Mouse (Mus musculus): ENCODE results near the gene Nostrin. TPM values are rescaled to one million over a fixed set of nuclear protein-coding genes. Genes with fewer than 3 reads are reported as not detected.
A peak's percentile ranks its signal among the peaks of the same experiment; 100 is the strongest.

Nostrin gene
- polyA plus RNA-seq, 1 experiment from 2014 or later, result 19.5 TPM

DNA sequence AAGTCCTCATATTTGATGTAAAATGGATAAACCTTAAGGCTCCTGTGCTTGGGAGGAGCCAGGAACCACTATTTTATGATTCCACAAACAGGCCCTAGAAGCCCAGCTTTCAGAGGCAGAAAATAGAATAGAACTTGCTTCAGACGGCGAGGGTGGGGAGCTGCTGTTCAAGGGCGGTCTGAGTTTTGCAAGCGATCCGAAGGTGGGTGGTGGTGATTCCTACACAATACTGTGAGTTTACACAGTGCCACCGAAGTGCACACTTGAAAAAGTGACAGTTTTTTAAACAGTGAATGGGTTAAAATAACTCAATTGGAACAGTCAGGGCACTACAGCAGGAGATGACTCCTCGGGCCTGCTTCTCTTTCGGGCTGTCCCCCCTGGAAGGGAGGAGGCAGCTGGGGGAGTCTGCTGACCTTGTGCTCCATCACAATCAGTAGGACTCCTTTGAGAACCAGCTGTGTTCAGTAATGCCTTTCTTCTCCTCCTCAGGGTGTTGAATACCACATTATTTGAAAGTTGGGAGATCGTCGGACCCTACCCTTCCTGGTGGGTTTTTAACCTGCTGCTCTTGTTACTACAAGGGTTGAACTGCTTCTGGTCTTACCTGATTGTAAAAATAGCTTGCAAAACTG is 31.0 kb upstream of the Nostrin start:
- no peak overlapping the region for H3K4me2 ChIP-seq (ENCODE audit: low read depth, low read length)
- no peak overlapping the region for H3K9ac ChIP-seq (ENCODE audit: low read length)
- H3K4me1 ChIP-seq (replicated peaks; ENCODE audit: control insufficient read depth, insufficient read depth, low read length), result peaks cover 2% of the 10 kb centered on the region
- no peaks in the 10 kb centered on the region for H3K36me3 ChIP-seq (ENCODE audit: control insufficient read depth, insufficient read depth, low read length)
- no peaks in the 10 kb centered on the region for H3K27me3 ChIP-seq (ENCODE audit: control insufficient read depth, insufficient read depth, low read depth, low read length)
- H3K9me3 ChIP-seq (ENCODE audit: control insufficient read depth, low read length), result no peaks in the 10 kb centered on the region
- WGBS, result 41% methylated on average over 10 of the region's 10 CpGs
- no peak; the same call in 1 of the 2 replicates for ATAC-seq (ENCODE audit: low read depth)
- H3K27ac ChIP-seq (ENCODE audit: low read length), result no peak overlapping the region
- no peak overlapping the region for H3K4me3 ChIP-seq (ENCODE audit: low read length)

GRCm38 (mm10) chr2:69109246-69109645 is 26.4 kb upstream of the Nostrin start:
- no peaks in the 10 kb centered on the region for H3K36me3 ChIP-seq (ENCODE audit: control insufficient read depth, insufficient read depth, low read length)
- 56% methylated on average over 5 of the region's 5 CpGs for WGBS
- no peak overlapping the region for H3K4me2 ChIP-seq (ENCODE audit: low read depth, low read length)
- no peak overlapping the region for H3K27ac ChIP-seq (ENCODE audit: low read length)
- H3K9me3 ChIP-seq (ENCODE audit: control insufficient read depth, low read length), result no peaks in the 10 kb centered on the region
- no peak overlapping the region for H3K4me3 ChIP-seq (ENCODE audit: low read length)
- H3K9ac ChIP-seq (ENCODE audit: low read length), result no peak overlapping the region
- ATAC-seq (ENCODE audit: low read depth), result no peak
- H3K27me3 ChIP-seq (ENCODE audit: control insufficient read depth, insufficient read depth, low read depth, low read length), result no peaks in the 10 kb centered on the region
- peaks cover 5% of the 10 kb centered on the region for H3K4me1 ChIP-seq (replicated peaks; ENCODE audit: control insufficient read depth, insufficient read depth, low read length)

GRCm38 (mm10) chr2:69109710-69110109 is 25.9 kb upstream of the Nostrin start:
- Histone ChIP-seq H3K27me3 (ENCODE audit: control insufficient read depth, insufficient read depth, low read depth, low read length) (no peaks in the 10 kb centered on the region), H3K9me3 (ENCODE audit: control insufficient read depth, low read length) (no peaks in the 10 kb centered on the region), H3K27ac (ENCODE audit: low read length) (no peak overlapping the region), H3K9ac (ENCODE audit: low read length) (no peak overlapping the region), H3K36me3 (ENCODE audit: control insufficient read depth, insufficient read depth, low read length) (no peaks in the 10 kb centered on the region), H3K4me2 (ENCODE audit: low read depth, low read length) (no peak overlapping the region), H3K4me1 (replicated peaks; ENCODE audit: control insufficient read depth, insufficient read depth, low read length) (peaks cover 5% of the 10 kb centered on the region), H3K4me3 (ENCODE audit: low read length) (no peak overlapping the region)
- 46% methylated on average over 7 of the region's 7 CpGs for WGBS
- ATAC-seq (ENCODE audit: low read depth), result peak; percentile 42; the same call in 1 of the 2 replicates

DNA sequence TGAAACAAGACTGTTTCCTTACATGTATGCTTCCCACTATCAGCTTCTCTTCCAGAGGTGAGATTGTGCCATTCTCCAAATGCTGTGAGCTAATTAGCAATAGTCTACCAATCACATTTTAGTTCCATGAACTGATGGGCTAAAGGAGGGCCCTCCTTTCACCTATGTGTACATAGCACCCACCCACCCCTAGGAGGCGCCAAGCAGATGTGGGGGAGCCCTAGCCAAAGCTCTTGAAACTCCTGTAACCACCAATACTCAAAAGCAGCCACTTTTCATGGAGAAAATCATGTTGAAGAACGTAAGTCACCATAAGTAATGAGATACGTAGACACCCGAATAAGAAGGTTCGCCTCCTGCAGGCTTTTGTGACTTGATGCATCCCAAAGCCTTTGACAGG is 23.0 kb upstream of the Nostrin start:
- Histone ChIP-seq H3K36me3 (ENCODE audit: control insufficient read depth, insufficient read depth, low read length) (0 out of 2 replicates have a peak, but pooled peaks cover 2% of the 10 kb centered on the region), H3K4me1 (replicated peaks; ENCODE audit: control insufficient read depth, insufficient read depth, low read length) (peaks cover 5% of the 10 kb centered on the region), H3K4me3 (ENCODE audit: low read length) (no peak overlapping the region), H3K27ac (ENCODE audit: low read length) (no peak overlapping the region), H3K4me2 (ENCODE audit: low read depth, low read length) (no peak overlapping the region), H3K27me3 (ENCODE audit: control insufficient read depth, insufficient read depth, low read depth, low read length) (no peaks in the 10 kb centered on the region), H3K9ac (ENCODE audit: low read length) (no peak overlapping the region), H3K9me3 (ENCODE audit: control insufficient read depth, low read length) (peaks cover 2% of the 10 kb centered on the region; the same call in 1 of the 2 replicates)
- ATAC-seq (ENCODE audit: low read depth), result no peak
- 87% methylated on average over 5 of the region's 5 CpGs for WGBS

- WGBS, result 46% methylated on average over 10 of the region's 10 CpGs
- Histone ChIP-seq H3K36me3 (ENCODE audit: control insufficient read depth, insufficient read depth, low read length) (0 out of 2 replicates have a peak, but pooled peaks cover 2% of the 10 kb centered on the region), H3K9me3 (ENCODE audit: control insufficient read depth, low read length) (peaks cover 2% of the 10 kb centered on the region; the same call in 1 of the 2 replicates), H3K9ac (ENCODE audit: low read length) (no peak overlapping the region), H3K4me3 (ENCODE audit: low read length) (no peak overlapping the region), H3K4me1 (replicated peaks; ENCODE audit: control insufficient read depth, insufficient read depth, low read length) (peaks cover 5% of the 10 kb centered on the region), H3K27me3 (ENCODE audit: control insufficient read depth, insufficient read depth, low read depth, low read length) (no peaks in the 10 kb centered on the region), H3K27ac (ENCODE audit: low read length) (0 out of 2 replicates have a peak overlapping the region, but pooled peaks have one; percentile 8), H3K4me2 (ENCODE audit: low read depth, low read length) (no peak overlapping the region)
- peak; percentile 91 for ATAC-seq (ENCODE audit: low read depth)
These were observed 21.6 kb upstream of the Nostrin start for GRCm38 (mm10) chr2:69113829-69114547.

- H3K27ac ChIP-seq (ENCODE audit: low read length), result no peak overlapping the region
- 78% methylated on average over 3 of the region's 3 CpGs for WGBS
- H3K4me3 ChIP-seq (ENCODE audit: low read length), result no peak overlapping the region
- no peak for ATAC-seq (ENCODE audit: low read depth)
- H3K9ac ChIP-seq (ENCODE audit: low read length), result no peak overlapping the region
- H3K36me3 ChIP-seq (ENCODE audit: control insufficient read depth, insufficient read depth, low read length), result 0 out of 2 replicates have a peak, but pooled peaks cover 2% of the 10 kb centered on the region
- H3K9me3 ChIP-seq (ENCODE audit: control insufficient read depth, low read length), result peaks cover 2% of the 10 kb centered on the region; the same call in 1 of the 2 replicates
- H3K27me3 ChIP-seq (ENCODE audit: control insufficient read depth, insufficient read depth, low read depth, low read length), result no peaks in the 10 kb centered on the region
- no peak overlapping the region for H3K4me2 ChIP-seq (ENCODE audit: low read depth, low read length)
- H3K4me1 ChIP-seq (replicated peaks; ENCODE audit: control insufficient read depth, insufficient read depth, low read length), result no peaks in the 10 kb centered on the region
These were observed 19.7 kb upstream of the Nostrin start for GRCm38 (mm10) chr2:69115921-69116320.

DNA sequence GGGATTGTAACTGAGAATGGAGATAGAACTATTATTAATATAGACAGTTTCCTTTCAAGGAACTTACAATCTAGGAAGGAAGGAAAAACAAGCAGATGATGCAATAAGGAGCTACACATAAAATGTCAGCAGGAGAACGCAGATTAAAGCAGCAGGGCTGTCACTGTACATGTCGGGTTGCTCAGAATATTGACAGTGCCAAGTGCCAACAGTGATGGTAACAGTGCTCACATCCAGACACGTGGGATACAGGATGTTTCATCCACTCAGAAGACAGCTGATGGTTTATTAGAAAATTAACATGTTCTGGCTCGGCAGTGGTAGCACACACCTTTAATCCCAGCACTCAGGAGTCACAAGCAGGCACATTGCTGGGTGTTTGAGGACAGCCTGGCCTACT is 18.8 kb upstream of the Nostrin start:
- ATAC-seq (ENCODE audit: low read depth), result no peak
- H3K36me3 ChIP-seq (ENCODE audit: control insufficient read depth, insufficient read depth, low read length), result 0 out of 2 replicates have a peak, but pooled peaks cover 2% of the 10 kb centered on the region
- H3K27ac ChIP-seq (ENCODE audit: low read length), result no peak overlapping the region
- H3K4me3 ChIP-seq (ENCODE audit: low read length), result no peak overlapping the region
- peaks cover 2% of the 10 kb centered on the region; the same call in 1 of the 2 replicates for H3K9me3 ChIP-seq (ENCODE audit: control insufficient read depth, low read length)
- H3K27me3 ChIP-seq (ENCODE audit: control insufficient read depth, insufficient read depth, low read depth, low read length), result no peaks in the 10 kb centered on the region
- H3K4me2 ChIP-seq (ENCODE audit: low read depth, low read length), result no peak overlapping the region
- no peak overlapping the region for H3K9ac ChIP-seq (ENCODE audit: low read length)
- H3K4me1 ChIP-seq (replicated peaks; ENCODE audit: control insufficient read depth, insufficient read depth, low read length), result no peaks in the 10 kb centered on the region
- whole genome bisulfite sequencing, result 54% methylated on average over 4 of the region's 4 CpGs

GRCm38 (mm10) chr2:69118994-69119393 is 16.6 kb upstream of the Nostrin start:
- ATAC-seq (ENCODE audit: low read depth), result no peak
- no peak overlapping the region for H3K4me3 ChIP-seq (ENCODE audit: low read length)
- H3K9me3 ChIP-seq (ENCODE audit: control insufficient read depth, low read length), result peaks cover 2% of the 10 kb centered on the region; the same call in 1 of the 2 replicates
- 78% methylated on average over 1 of the region's 1 CpGs for WGBS
- no peak overlapping the region for H3K27ac ChIP-seq (ENCODE audit: low read length)
- no peak overlapping the region for H3K4me2 ChIP-seq (ENCODE audit: low read depth, low read length)
- H3K36me3 ChIP-seq (ENCODE audit: control insufficient read depth, insufficient read depth, low read length), result 0 out of 2 replicates have a peak, but pooled peaks cover 2% of the 10 kb centered on the region
- no peaks in the 10 kb centered on the region for H3K27me3 ChIP-seq (ENCODE audit: control insufficient read depth, insufficient read depth, low read depth, low read length)
- no peaks in the 10 kb centered on the region for H3K4me1 ChIP-seq (replicated peaks; ENCODE audit: control insufficient read depth, insufficient read depth, low read length)
- H3K9ac ChIP-seq (ENCODE audit: low read length), result no peak overlapping the region

DNA sequence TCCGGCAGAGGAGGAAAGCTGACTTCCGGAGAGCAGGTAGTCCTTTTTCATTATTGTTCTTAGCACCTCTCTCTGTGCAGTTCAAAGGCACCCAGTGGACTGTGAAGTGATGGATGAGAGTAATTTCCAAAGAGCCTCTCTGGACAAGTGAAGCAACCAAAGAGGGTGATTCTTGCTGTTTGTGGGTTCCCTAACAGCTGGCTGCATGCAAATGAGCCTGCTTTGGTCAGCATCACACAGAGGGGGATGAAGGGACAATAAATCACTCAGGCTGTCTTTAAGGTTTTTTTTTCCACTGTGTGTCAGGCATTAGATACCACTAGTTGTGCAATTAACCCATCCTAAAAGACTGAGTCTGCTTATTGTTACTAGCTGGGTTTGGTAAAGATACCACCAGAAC is 15.9 kb upstream of the Nostrin start:
- Histone ChIP-seq H3K9me3 (ENCODE audit: control insufficient read depth, low read length) (peaks cover 2% of the 10 kb centered on the region; the same call in 1 of the 2 replicates), H3K27ac (ENCODE audit: low read length) (no peak overlapping the region), H3K4me2 (ENCODE audit: low read depth, low read length) (no peak overlapping the region), H3K27me3 (ENCODE audit: control insufficient read depth, insufficient read depth, low read depth, low read length) (no peaks in the 10 kb centered on the region), H3K4me3 (ENCODE audit: low read length) (no peak overlapping the region), H3K9ac (ENCODE audit: low read length) (no peak overlapping the region), H3K4me1 (replicated peaks; ENCODE audit: control insufficient read depth, insufficient read depth, low read length) (no peaks in the 10 kb centered on the region), H3K36me3 (ENCODE audit: control insufficient read depth, insufficient read depth, low read length) (0 out of 2 replicates have a peak, but pooled peaks cover 2% of the 10 kb centered on the region)
- ATAC-seq (ENCODE audit: low read depth), result no peak
- WGBS, result 38% methylated on average over 2 of the region's 2 CpGs

Data from lung, embryonic 16.5 days (tissue).